Mouse (Mus musculus): ENCODE results near the gene Treml2. TPM values are rescaled to one million over a fixed set of nuclear protein-coding genes. Genes with fewer than 3 reads are reported as not detected.

Treml2 gene
- polyA plus RNA-seq, 1 experiment = 0.74 TPM

GRCm38 (mm10) chr17:48267591-48267990 lies 31.7 kb upstream of the Treml2 start:
- H3K4me1 ChIP-seq (ENCODE audit: control insufficient read depth) = peaks cover 86% of the 10 kb centered on the region
- H3K9me3 ChIP-seq (ENCODE audit: control insufficient read depth, low read length) = no peaks in the 10 kb centered on the region; the same call in 1 of the 2 replicates
- TF ChIP-seq GATA1 (IDR thresholded peaks at IDR 0.05; ENCODE audit: low read length) (no peak), TAL1 (IDR thresholded peaks at IDR 0.05; ENCODE audit: low read length) (no peak)
- no peaks in the 10 kb centered on the region for H3K27me3 ChIP-seq (ENCODE audit: control insufficient read depth)
- H3K36me3 ChIP-seq (ENCODE audit: control insufficient read depth) = peaks cover 16% of the 10 kb centered on the region
- no peak overlapping the region for H3K4me3 ChIP-seq (replicated peaks)

GRCm38 (mm10) chr17:48268276-48268675 lies 31.0 kb upstream of the Treml2 start:
- Histone ChIP-seq H3K36me3 (ENCODE audit: control insufficient read depth) (peaks cover 20% of the 10 kb centered on the region), H3K4me1 (ENCODE audit: control insufficient read depth) (peaks cover 91% of the 10 kb centered on the region), H3K27me3 (ENCODE audit: control insufficient read depth) (no peaks in the 10 kb centered on the region), H3K4me3 (replicated peaks) (no peak overlapping the region), H3K9me3 (ENCODE audit: control insufficient read depth, low read length) (peaks cover 4% of the 10 kb centered on the region)
- TF ChIP-seq TAL1 (IDR thresholded peaks at IDR 0.05; ENCODE audit: low read length) = no peak
- TF ChIP-seq GATA1 (IDR thresholded peaks at IDR 0.05; ENCODE audit: low read length) = no peak

GRCm38 (mm10) chr17:48269833-48270232 lies 29.5 kb upstream of the Treml2 start:
- Histone ChIP-seq H3K27me3 (ENCODE audit: control insufficient read depth) (no peaks in the 10 kb centered on the region), H3K4me1 (ENCODE audit: control insufficient read depth) (peaks cover 95% of the 10 kb centered on the region), H3K36me3 (ENCODE audit: control insufficient read depth) (peaks cover 16% of the 10 kb centered on the region), H3K9me3 (ENCODE audit: control insufficient read depth, low read length) (peaks cover 5% of the 10 kb centered on the region), H3K4me3 (replicated peaks) (peak overlapping the region; percentile 62)
- TF ChIP-seq GATA1 (IDR thresholded peaks at IDR 0.05; ENCODE audit: low read length) (no peak), TAL1 (IDR thresholded peaks at IDR 0.05; ENCODE audit: low read length) (no peak)

- H3K27me3 ChIP-seq (ENCODE audit: control insufficient read depth) = no peaks in the 10 kb centered on the region
- peak overlapping the region; percentile 62 for H3K4me3 ChIP-seq (replicated peaks)
- TF ChIP-seq GATA1 (IDR thresholded peaks at IDR 0.05; ENCODE audit: low read length) (peak; percentile 98), TAL1 (IDR thresholded peaks at IDR 0.05; ENCODE audit: low read length) (peak; percentile 89)
- peaks cover 92% of the 10 kb centered on the region for H3K4me1 ChIP-seq (ENCODE audit: control insufficient read depth)
- H3K9me3 ChIP-seq (ENCODE audit: control insufficient read depth, low read length) = peaks cover 5% of the 10 kb centered on the region
- peaks cover 16% of the 10 kb centered on the region for H3K36me3 ChIP-seq (ENCODE audit: control insufficient read depth)
Measured at GRCm38 (mm10) chr17:48272158-48272557, 27.1 kb upstream of the Treml2 start.

GRCm38 (mm10) chr17:48272598-48272997 lies 26.7 kb upstream of the Treml2 start:
- TF ChIP-seq GATA1 (IDR thresholded peaks at IDR 0.05; ENCODE audit: low read length) (no peak), TAL1 (IDR thresholded peaks at IDR 0.05; ENCODE audit: low read length) (no peak)
- Histone ChIP-seq H3K27me3 (ENCODE audit: control insufficient read depth) (no peaks in the 10 kb centered on the region), H3K36me3 (ENCODE audit: control insufficient read depth) (peaks cover 16% of the 10 kb centered on the region), H3K9me3 (ENCODE audit: control insufficient read depth, low read length) (peaks cover 5% of the 10 kb centered on the region), H3K4me3 (replicated peaks) (peak overlapping the region; percentile 62), H3K4me1 (ENCODE audit: control insufficient read depth) (peaks cover 88% of the 10 kb centered on the region)

GRCm38 (mm10) chr17:48274098-48274497 lies 25.2 kb upstream of the Treml2 start:
- Histone ChIP-seq H3K9me3 (ENCODE audit: control insufficient read depth, low read length) (peaks cover 5% of the 10 kb centered on the region), H3K27me3 (ENCODE audit: control insufficient read depth) (no peaks in the 10 kb centered on the region), H3K36me3 (ENCODE audit: control insufficient read depth) (peaks cover 15% of the 10 kb centered on the region), H3K4me3 (replicated peaks) (no peak overlapping the region), H3K4me1 (ENCODE audit: control insufficient read depth) (peaks cover 76% of the 10 kb centered on the region)
- no peak for TF ChIP-seq TAL1 (IDR thresholded peaks at IDR 0.05; ENCODE audit: low read length)
- no peak for TF ChIP-seq GATA1 (IDR thresholded peaks at IDR 0.05; ENCODE audit: low read length)

- Histone ChIP-seq H3K4me1 (ENCODE audit: control insufficient read depth) (peaks cover 72% of the 10 kb centered on the region), H3K9me3 (ENCODE audit: control insufficient read depth, low read length) (peaks cover 5% of the 10 kb centered on the region), H3K4me3 (replicated peaks) (no peak overlapping the region), H3K27me3 (ENCODE audit: control insufficient read depth) (no peaks in the 10 kb centered on the region), H3K36me3 (ENCODE audit: control insufficient read depth) (peaks cover 9% of the 10 kb centered on the region)
- TF ChIP-seq GATA1 (IDR thresholded peaks at IDR 0.05; ENCODE audit: low read length) = no peak
- no peak for TF ChIP-seq TAL1 (IDR thresholded peaks at IDR 0.05; ENCODE audit: low read length)
Measured at GRCm38 (mm10) chr17:48274885-48275284, 24.4 kb upstream of the Treml2 start.

- Histone ChIP-seq H3K27me3 (ENCODE audit: control insufficient read depth) (no peaks in the 10 kb centered on the region), H3K4me3 (replicated peaks) (no peak overlapping the region), H3K4me1 (ENCODE audit: control insufficient read depth) (peaks cover 68% of the 10 kb centered on the region), H3K36me3 (ENCODE audit: control insufficient read depth) (peaks cover 9% of the 10 kb centered on the region), H3K9me3 (ENCODE audit: control insufficient read depth, low read length) (peaks cover 5% of the 10 kb centered on the region)
- TF ChIP-seq GATA1 (IDR thresholded peaks at IDR 0.05; ENCODE audit: low read length) = no peak
- no peak for TF ChIP-seq TAL1 (IDR thresholded peaks at IDR 0.05; ENCODE audit: low read length)
Measured at GRCm38 (mm10) chr17:48275736-48276135, 23.6 kb upstream of the Treml2 start.

- peaks cover 59% of the 10 kb centered on the region for H3K4me1 ChIP-seq (ENCODE audit: control insufficient read depth)
Measured at GRCm38 (mm10) chr17:48278381-48278780, 20.9 kb upstream of the Treml2 start.

GRCm38 (mm10) chr17:48279002-48279401 lies 20.3 kb upstream of the Treml2 start:
- H3K4me1 ChIP-seq (ENCODE audit: control insufficient read depth) = peaks cover 53% of the 10 kb centered on the region
- TF ChIP-seq TAL1 (IDR thresholded peaks at IDR 0.05; ENCODE audit: low read length) (no peak), GATA1 (IDR thresholded peaks at IDR 0.05; ENCODE audit: low read length) (no peak)
- H3K27me3 ChIP-seq (ENCODE audit: control insufficient read depth) = no peaks in the 10 kb centered on the region
- peaks cover 4% of the 10 kb centered on the region for H3K36me3 ChIP-seq (ENCODE audit: control insufficient read depth)
- H3K9me3 ChIP-seq (ENCODE audit: control insufficient read depth, low read length) = no peaks in the 10 kb centered on the region
- H3K4me3 ChIP-seq (replicated peaks) = no peak overlapping the region

More at GRCm38 (mm10) chr17:48278381-48278780, 20.9 kb upstream of the Treml2 start:
- TF ChIP-seq GATA1 (IDR thresholded peaks at IDR 0.05; ENCODE audit: low read length) (no peak), TAL1 (IDR thresholded peaks at IDR 0.05; ENCODE audit: low read length) (no peak)
- Histone ChIP-seq H3K4me3 (replicated peaks) (no peak overlapping the region), H3K27me3 (ENCODE audit: control insufficient read depth) (no peaks in the 10 kb centered on the region), H3K36me3 (ENCODE audit: control insufficient read depth) (peaks cover 4% of the 10 kb centered on the region), H3K9me3 (ENCODE audit: control insufficient read depth, low read length) (no peaks in the 10 kb centered on the region)

Data from erythroblast, embryonic 14.5 days (primary cell).